Mouse (Mus musculus) heart, adult 2 months (tissue): ENCODE measurements around the gene Mctp2. TPM values are rescaled to one million over a fixed set of nuclear protein-coding genes. Genes with fewer than 3 reads are reported as not detected.
A peak's percentile ranks its signal among the peaks of the same experiment; 100 is the strongest.

Experiments
- DNase-seq, 2 experiments: peaks; one replicate each; pipeline ENCODE4 v3.0.0; 2021
- H3K27ac ChIP-seq: fragments of 200-600 bp; 2 replicates; pipeline ENCODE4 v1.8.1; 2022
- H3K27me3 ChIP-seq: fragments of 200-500 bp; 2 replicates; pipeline ENCODE4 v1.6.1; 2012; ENCODE audit warnings: mild to moderate bottlenecking, low read length, inconsistent platforms, mixed read lengths; ENCODE audit not compliant: control insufficient read depth, insufficient read depth
- H3K36me3 ChIP-seq: fragments of 200-500 bp; 2 replicates; pipeline ENCODE4 v1.6.1; 2012; ENCODE audit warnings: low read length, inconsistent platforms; ENCODE audit not compliant: control insufficient read depth, insufficient read depth
- H3K4me1 ChIP-seq: fragments of 200-500 bp; 2 replicates; pipeline ENCODE4 v1.6.1; 2011; ENCODE audit warnings: low read length; ENCODE audit not compliant: control insufficient read depth, insufficient read depth
- H3K4me3 ChIP-seq: fragments of 200-600 bp; 2 replicates; pipeline ENCODE4 v1.8.1; 2022
- H3K79me2 ChIP-seq: fragments of 200-500 bp; replicated peaks from 2 replicates; pipeline ENCODE4 v1.6.1; 2012; ENCODE audit warnings: mild to moderate bottlenecking, inconsistent platforms, low read length, moderate library complexity, mixed read lengths; ENCODE audit not compliant: control insufficient read depth, insufficient read depth
- H3K9ac ChIP-seq: fragments of 200-500 bp; 2 replicates; pipeline ENCODE4 v1.6.1; 2012; ENCODE audit warnings: low read depth, mild to moderate bottlenecking, control low read depth, inconsistent platforms, low read length, mixed read lengths
- CTCF ChIP-seq: fragments of 200-600 bp; IDR thresholded peaks from 2 replicates; pipeline ENCODE4 v1.8.1; 2022; ENCODE audit warnings: antibody characterized with exemption, mild to moderate bottlenecking, moderate library complexity
- EP300 ChIP-seq: fragments of 200-500 bp; IDR thresholded peaks from 2 replicates; pipeline ENCODE4 v1.6.1; 2011; ENCODE audit warnings: low read depth, low read length, control low read depth; ENCODE audit not compliant: insufficient read depth
- POLR2A ChIP-seq: fragments of 200-500 bp; IDR thresholded peaks from 2 replicates; pipeline ENCODE4 v1.6.1; 2011; ENCODE audit warnings: mild to moderate bottlenecking, low read depth, low read length, control low read depth; ENCODE audit not compliant: insufficient read depth
- WGBS: fragments of 180-500 bp; shearing (Covaris S2); methylation state at CpG from one replicate; pipeline ENCODE4 v1.1.7; 2018; 5-methylcytosine and 5-hydroxymethylcytosine counted together
- intact Hi-C: fragments of 180-260 bp; cut with DNase I; formaldehyde crosslinking; loops from one replicate; pipeline ENCODE4 v1.15.1; 2025
- long read RNA-seq: library from polyadenylated mRNA; stranded (forward); transcript quantifications from one replicate; pipeline ENCODE4 v2.0.0, GENCODE M21; 2021
- polyA plus RNA-seq: library from polyadenylated mRNA; depleted of rRNA; stranded (reverse); fragments of >200 nt; gene quantifications from 2 replicates; pipeline ENCODE4 v1.2.3, GENCODE M21; 2012; rRNA removed
- total RNA-seq, 2 experiments: library from RNA; stranded (reverse); gene quantifications; 2 replicates each; pipeline ENCODE4 v1.2.3; 2021

The Mctp2 gene
- total RNA-seq = under 1 TPM; 0.25 to 0.52 TPM
- 0.35 and 0.41 TPM in 2 replicates for polyA plus RNA-seq
- long read RNA-seq = 0 reads

DNA sequence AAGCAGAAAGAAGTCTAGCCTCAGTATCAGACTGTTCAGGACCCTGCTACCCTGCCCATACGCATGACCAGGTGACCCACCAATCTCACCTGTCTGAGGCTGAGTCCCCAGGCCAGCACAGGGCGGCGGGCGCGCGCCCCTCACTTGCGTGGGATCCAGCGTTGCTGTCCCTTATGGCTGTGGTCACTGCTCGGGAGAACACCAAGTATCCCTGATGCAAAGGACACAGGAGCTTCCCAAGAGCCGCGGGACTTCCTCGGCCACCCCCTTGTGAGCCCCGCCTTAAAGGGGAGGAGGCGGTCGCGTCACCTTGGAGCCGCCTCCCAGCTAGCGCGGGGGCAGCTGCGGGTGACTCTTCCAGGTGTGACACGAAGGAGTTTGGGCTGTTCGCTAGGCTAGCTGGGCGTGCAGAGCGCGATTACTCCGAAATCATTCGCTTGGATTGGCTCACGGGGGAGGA is at the start of gene Mctp2:
Gene Mctp2 (minus strand): TSS at position 227 of the 460 bp plus-strand sequence.
- Histone ChIP-seq H3K27ac (no peak within 1 kb of the TSS), H3K9ac (no peak within 1 kb of the TSS), H3K36me3 (no peaks in the 10 kb centered on the region), H3K79me2 (no peaks in the 10 kb centered on the region), H3K27me3 (no peaks in the 10 kb centered on the region), H3K4me3 (peak within 1 kb of the TSS; percentile 31), H3K4me1 (no peaks in the 10 kb centered on the region)
- DNase-seq = peak; percentile 45 to 65
- TF ChIP-seq POLR2A = no peak
- under 1% methylated on average over 28 of the region's 28 CpGs for WGBS
- intact Hi-C loops = no loop called here

DNA sequence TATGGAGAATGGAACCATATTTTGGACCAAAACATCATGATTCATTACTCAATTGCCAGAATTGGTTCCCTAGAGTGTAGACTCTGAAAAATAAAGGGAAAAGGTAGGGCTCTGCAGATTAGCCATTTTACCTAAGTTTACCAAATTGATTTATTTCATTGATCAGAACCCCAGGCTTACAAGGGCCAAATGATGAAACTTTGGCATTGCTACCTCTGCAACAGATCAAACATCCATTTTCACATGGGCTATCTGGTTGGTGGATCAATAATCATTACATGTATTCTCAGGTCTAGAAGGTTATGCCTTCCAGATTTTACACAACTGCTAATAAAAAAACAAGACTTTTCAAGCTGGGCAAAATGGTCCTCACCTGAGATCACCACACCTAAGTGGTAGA is 39.5 kb upstream of the Mctp2 start:
- intact Hi-C loops = no loop called here
- no peak overlapping the region for H3K27ac ChIP-seq
- H3K9ac ChIP-seq = no peak overlapping the region
- no peaks in the 10 kb centered on the region for H3K4me1 ChIP-seq
- H3K79me2 ChIP-seq = no peaks in the 10 kb centered on the region
- H3K27me3 ChIP-seq = no peaks in the 10 kb centered on the region; the same call in 1 of the 2 replicates
- DNase-seq = no peak
- no peaks in the 10 kb centered on the region for H3K36me3 ChIP-seq
- no peak overlapping the region for H3K4me3 ChIP-seq
- no peak for TF ChIP-seq POLR2A
- TF ChIP-seq EP300 = no peak
- no peak for TF ChIP-seq CTCF

DNA sequence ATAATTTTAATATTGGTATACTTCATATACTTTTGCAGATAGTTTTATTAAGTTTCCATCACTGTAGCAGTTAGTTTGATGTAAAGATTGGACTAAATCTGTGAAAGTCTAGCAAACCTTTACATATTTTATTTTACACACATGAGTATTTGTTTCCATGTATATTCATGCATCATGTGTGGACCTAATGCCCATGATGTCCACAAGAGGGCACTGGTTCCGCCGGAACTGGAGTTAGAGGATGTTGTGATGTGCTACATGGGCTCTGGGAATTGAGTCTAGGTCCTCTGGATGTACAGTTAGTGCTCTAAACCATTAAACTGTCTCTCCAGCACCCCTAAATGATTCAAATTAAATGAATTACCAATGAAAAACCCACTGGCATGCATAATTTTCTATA is 37.3 kb upstream of the Mctp2 start:
- no peak for TF ChIP-seq POLR2A
- TF ChIP-seq EP300 = no peak
- peak; percentile 43 for TF ChIP-seq CTCF
- no peak overlapping the region for H3K9ac ChIP-seq
- intact Hi-C loops = no loop called here
- DNase-seq = no peak
- H3K79me2 ChIP-seq = no peaks in the 10 kb centered on the region
- no peaks in the 10 kb centered on the region for H3K4me1 ChIP-seq
- WGBS = 63% methylated on average over 2 of the region's 2 CpGs
- no peak overlapping the region for H3K27ac ChIP-seq
- no peak overlapping the region for H3K4me3 ChIP-seq
- H3K36me3 ChIP-seq = no peaks in the 10 kb centered on the region
- H3K27me3 ChIP-seq = no peaks in the 10 kb centered on the region; the same call in 1 of the 2 replicates

DNA sequence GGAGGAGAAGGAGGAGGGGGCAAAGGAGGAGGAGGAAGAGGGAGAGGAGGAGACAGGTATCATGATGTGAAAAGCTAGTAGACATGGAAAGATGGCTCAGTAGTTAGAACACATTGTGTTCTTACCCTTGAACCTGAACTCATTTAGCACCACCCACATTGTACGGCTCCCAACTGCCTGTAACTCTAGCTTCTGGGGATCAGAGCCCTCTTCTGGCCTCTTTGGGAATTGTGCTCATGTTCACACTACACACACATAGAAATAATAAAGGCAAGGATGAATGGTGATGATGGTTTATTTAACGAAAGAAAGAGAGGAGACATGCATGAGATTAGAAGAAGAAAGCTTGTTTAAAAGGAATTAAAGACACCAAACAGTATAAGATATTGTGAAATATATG is 36.4 kb upstream of the Mctp2 start:
- no peak overlapping the region for H3K9ac ChIP-seq
- no peaks in the 10 kb centered on the region for H3K36me3 ChIP-seq
- H3K79me2 ChIP-seq = no peaks in the 10 kb centered on the region
- TF ChIP-seq CTCF (no peak), POLR2A (no peak), EP300 (no peak)
- H3K4me1 ChIP-seq = no peaks in the 10 kb centered on the region
- H3K27ac ChIP-seq = no peak overlapping the region
- DNase-seq = no peak
- intact Hi-C loops = no loop called here
- no peak overlapping the region for H3K4me3 ChIP-seq
- H3K27me3 ChIP-seq = no peaks in the 10 kb centered on the region; the same call in 1 of the 2 replicates
- WGBS = 45% methylated on average over 2 of the region's 2 CpGs

DNA sequence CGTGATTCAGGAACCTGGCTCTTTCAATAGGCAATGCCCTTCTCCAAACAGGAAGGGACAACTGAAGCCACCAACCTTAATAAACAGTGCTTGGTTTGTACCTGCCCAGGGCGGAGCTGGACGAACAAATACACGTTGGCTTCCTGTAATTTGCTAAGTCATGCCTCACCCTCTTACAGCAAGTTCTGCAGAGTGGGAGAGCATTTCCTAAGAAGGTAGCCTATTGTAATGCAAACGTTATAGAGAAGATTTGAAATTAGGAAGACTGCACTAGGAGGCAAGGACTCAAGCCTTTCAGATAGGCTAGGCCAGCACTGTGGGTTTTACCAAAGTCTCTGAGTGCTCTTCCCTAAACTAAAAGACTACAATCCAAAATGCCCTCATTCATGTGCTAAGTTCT is 19.6 kb upstream of the Mctp2 start:
- Histone ChIP-seq H3K36me3 (no peaks in the 10 kb centered on the region), H3K4me3 (no peak overlapping the region), H3K27me3 (no peaks in the 10 kb centered on the region), H3K27ac (no peak overlapping the region), H3K79me2 (no peaks in the 10 kb centered on the region), H3K9ac (no peak overlapping the region), H3K4me1 (no peaks in the 10 kb centered on the region)
- DNase-seq = no peak
- intact Hi-C loops = no loop called here
- WGBS = 61% methylated on average over 5 of the region's 5 CpGs
- no peak for TF ChIP-seq POLR2A
- no peak for TF ChIP-seq EP300
- TF ChIP-seq CTCF = no peak

DNA sequence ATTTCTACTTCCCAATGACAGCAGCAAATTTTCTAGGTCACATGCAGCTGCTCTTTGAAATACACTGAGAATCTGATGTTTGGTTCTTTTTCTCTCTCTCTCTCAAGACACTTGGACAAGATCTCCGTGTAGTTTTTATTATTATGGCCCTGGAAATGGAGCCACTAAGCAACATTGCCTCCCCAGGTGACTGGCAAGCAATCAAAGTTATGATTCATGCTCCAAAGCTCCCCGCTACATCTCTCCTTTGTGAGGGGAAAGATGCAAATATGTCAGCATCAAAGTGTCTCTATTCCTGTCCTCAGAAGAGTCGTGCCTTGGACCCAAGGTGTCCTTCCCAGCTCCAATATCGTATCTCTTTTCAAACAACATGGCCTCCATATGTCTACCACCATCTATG is 14.5 kb upstream of the Mctp2 start:
- WGBS = 56% methylated on average over 4 of the region's 4 CpGs
- H3K36me3 ChIP-seq = no peaks in the 10 kb centered on the region

More for the DNA sequence above, 14.5 kb upstream of the Mctp2 start:
- H3K4me1 ChIP-seq = no peaks in the 10 kb centered on the region
- no peaks in the 10 kb centered on the region for H3K27me3 ChIP-seq
- TF ChIP-seq POLR2A (no peak), EP300 (no peak), CTCF (no peak)
- no peaks in the 10 kb centered on the region for H3K79me2 ChIP-seq
- intact Hi-C loops = no loop called here
- no peak for DNase-seq
- no peak overlapping the region for H3K4me3 ChIP-seq
- no peak overlapping the region for H3K27ac ChIP-seq
- no peak overlapping the region for H3K9ac ChIP-seq
